Mouse (Mus musculus) central nervous system, embryonic 14 days (tissue): Measurements from ENCODE around the gene Speer4b. TPM values are rescaled to one million over a fixed set of nuclear protein-coding genes. Genes with fewer than 3 reads are reported as not detected.

Experiments used
- polyA plus RNA-seq: library from polyadenylated mRNA; depleted of rRNA; stranded (reverse); fragments of >200 nt; gene quantifications from 2 replicates; pipeline ENCODE4 v1.2.3, GENCODE M21; 2012; rRNA removed

Speer4b gene
- not detected in 2 replicates for polyA plus RNA-seq

GRCm38 (mm10) chr5:27501338-27501737, at the start of gene Speer4b:
Gene Speer4b (minus strand): TSS chr5:27501438.

